Mouse (Mus musculus) heart, embryonic 11.5 days (tissue): ENCODE measurements around the gene Hyou1. TPM values are rescaled to one million over a fixed set of nuclear protein-coding genes. Genes with fewer than 3 reads are reported as not detected.

Experiments used
- ATAC-seq: fragments of 200-750 bp; cut with Nextera tagmentation; replicated peaks from 2 replicates; pipeline ENCODE4 v1.8.0; 2017; ENCODE audit warnings: moderate library complexity; ENCODE audit not compliant: insufficient number of reproducible peaks, low FRiP score, low TSS enrichment
- H3K27ac ChIP-seq: fragments of 300-500 bp; sonication (generic); 2 replicates; pipeline ENCODE4 v1.5.1; 2014; ENCODE audit warnings: mild to moderate bottlenecking, low read depth, low read length
- H3K27me3 ChIP-seq: fragments of 300-500 bp; sonication (generic); 2 replicates; pipeline ENCODE4 v1.6.1; 2014; ENCODE audit warnings: mild to moderate bottlenecking, low read length, mixed read lengths; ENCODE audit not compliant: control insufficient read depth, insufficient read depth
- H3K36me3 ChIP-seq: fragments of 300-500 bp; sonication (generic); 2 replicates; pipeline ENCODE4 v1.6.1; 2014; ENCODE audit warnings: mild to moderate bottlenecking, low read length, moderate library complexity, mixed read lengths; ENCODE audit not compliant: control insufficient read depth, insufficient read depth
- H3K4me1 ChIP-seq: fragments of 300-500 bp; sonication (generic); 2 replicates; pipeline ENCODE4 v1.6.1; 2014; ENCODE audit warnings: low read length; ENCODE audit not compliant: control insufficient read depth, insufficient read depth
- H3K4me2 ChIP-seq: fragments of 300-500 bp; sonication (generic); 2 replicates; pipeline ENCODE4 v1.6.1; 2014; ENCODE audit warnings: mild to moderate bottlenecking, moderate library complexity
- H3K4me3 ChIP-seq: fragments of 300-500 bp; sonication (generic); 2 replicates; pipeline ENCODE4 v1.5.1; 2014; ENCODE audit warnings: low read depth, low read length
- H3K9ac ChIP-seq: fragments of 300-500 bp; sonication (generic); 2 replicates; pipeline ENCODE4 v1.6.1; 2014; ENCODE audit warnings: mild to moderate bottlenecking, low read depth, low read length, moderate library complexity
- H3K9me3 ChIP-seq: fragments of 300-500 bp; sonication (generic); replicated peaks from 2 replicates; pipeline ENCODE4 v1.6.1; 2016; ENCODE audit warnings: low read length; ENCODE audit not compliant: control insufficient read depth
- WGBS: fragments of 180-500 bp; shearing (Covaris S2); extraction: QIAGEN DNeasy Blood & Tissue Kit; methylation state at CpG from one replicate; pipeline ENCODE4 v1.1.7; 2014; ENCODE audit not compliant: insufficient replicate concordance; 5-methylcytosine and 5-hydroxymethylcytosine counted together
- microRNA-seq: library from miRNA; unstranded; fragments of <30 nt; microRNA quantifications from one replicate; pipeline ENCODE4, GENCODE M21; 2016; ENCODE audit warnings: borderline number of aligned reads
- polyA plus RNA-seq: library from polyadenylated mRNA; unstranded; fragments of >200 nt; fragmentation: Nextera tagmentation; extraction: Ambion mirVana; gene quantifications from 2 replicates; pipeline ENCODE4 v1.2.1, GENCODE M21; 2014

Hyou1 gene
- polyA plus RNA-seq, 1 experiment from 2014 or later, result 18.2 TPM

- Histone ChIP-seq H3K4me3 (no peak overlapping the region), H3K36me3 (no peaks in the 10 kb centered on the region), H3K4me2 (no peak overlapping the region), H3K27ac (no peak overlapping the region), H3K9ac (no peak overlapping the region), H3K27me3 (no peaks in the 10 kb centered on the region), H3K4me1 (no peaks in the 10 kb centered on the region), H3K9me3 (no peaks in the 10 kb centered on the region)
- no peak for ATAC-seq
- WGBS, result 38% methylated on average over 5 of the region's 5 CpGs
Measured at GRCm38 (mm10) chr9:44432577-44433185, 53.4 kb downstream of the Hyou1 start.

GRCm38 (mm10) chr9:44435747-44436146 lies 56.5 kb downstream of the Hyou1 start:
- ATAC-seq, result no peak
- Histone ChIP-seq H3K36me3 (no peaks in the 10 kb centered on the region), H3K27ac (no peak overlapping the region), H3K4me1 (no peaks in the 10 kb centered on the region), H3K9me3 (no peaks in the 10 kb centered on the region), H3K4me3 (no peak overlapping the region), H3K9ac (no peak overlapping the region), H3K27me3 (no peaks in the 10 kb centered on the region), H3K4me2 (no peak overlapping the region)
- 73% methylated on average over 6 of the region's 6 CpGs for WGBS

- no peak within 1 kb of the TSS for H3K9ac ChIP-seq
- H3K27ac ChIP-seq, result no peak within 1 kb of the TSS
- 58% methylated on average over 19 of the region's 19 CpGs for WGBS
- H3K4me2 ChIP-seq, result no peak within 1 kb of the TSS; the same call in 1 of the 2 replicates
- H3K27me3 ChIP-seq, result no peaks in the 10 kb centered on the region
- no peaks in the 10 kb centered on the region for H3K9me3 ChIP-seq
- no peaks in the 10 kb centered on the region for H3K36me3 ChIP-seq
- no peaks in the 10 kb centered on the region for H3K4me1 ChIP-seq
- H3K4me3 ChIP-seq, result no peak within 1 kb of the TSS
- no peak for ATAC-seq
Measured at GRCm38 (mm10) chr9:44440961-44441360, 61.7 kb downstream of the Hyou1 start, which contains the start of gene Foxr1. Gene Foxr1 (minus strand): TSS chr9:44441136.

Small RNA genes lying within 50 kb of the gene (microRNA-seq; reads per million reads assigned to microRNA genes)
- gene Gm44335 (0.34 reads per million), gene Mir7085 (0.47 reads per million)

Other genes starting within 250 kb of the Hyou1 start
- 86.2 and 105 TPM in 2 replicates for gene Mcam, start 245.0 kb upstream of the Hyou1 start, polyA plus RNA-seq
- 12.6 and 14.8 TPM in 2 replicates for gene Cbl, start 145.4 kb upstream of the Hyou1 start, polyA plus RNA-seq
- not detected in 2 replicates for gene Ccdc153, start 138.8 kb upstream of the Hyou1 start, polyA plus RNA-seq
- not detected in 2 replicates for gene Pdzd3, start 128.0 kb upstream of the Hyou1 start, polyA plus RNA-seq
- gene Nlrx1, start 110.9 kb upstream of the Hyou1 start, polyA plus RNA-seq, result 3.6 and 4.9 TPM in 2 replicates
- gene Abcg4, start 90.9 kb upstream of the Hyou1 start, polyA plus RNA-seq, result 2.7 and 3.3 TPM in 2 replicates
- gene Hinfp, start 73.8 kb upstream of the Hyou1 start, polyA plus RNA-seq, result 15.3 and 15.9 TPM in 2 replicates
- gene C2cd2l, start 59.2 kb upstream of the Hyou1 start, polyA plus RNA-seq, result 4.7 and 7.1 TPM in 2 replicates
- gene Dpagt1, start 53.5 kb upstream of the Hyou1 start, polyA plus RNA-seq, result 40.2 and 46.3 TPM in 2 replicates
- 199 and 232 TPM in 2 replicates for gene H2afx, start 44.8 kb upstream of the Hyou1 start, polyA plus RNA-seq
- gene Hmbs, start 35.3 kb upstream of the Hyou1 start, polyA plus RNA-seq, result 258 and 291 TPM in 2 replicates
- gene Vps11, start 17.8 kb upstream of the Hyou1 start, polyA plus RNA-seq, result 15.1 and 19.8 TPM in 2 replicates
- gene Slc37a4, start 17.4 kb downstream of the Hyou1 start, polyA plus RNA-seq, result 31.1 and 31.5 TPM in 2 replicates
- gene Rps25, start 27.6 kb downstream of the Hyou1 start, polyA plus RNA-seq, result 1,538 and 1,582 TPM in 2 replicates
- 76.8 and 79.1 TPM in 2 replicates for gene Trappc4, start 28.1 kb downstream of the Hyou1 start, polyA plus RNA-seq
- gene Ccdc84, start 39.1 kb downstream of the Hyou1 start, polyA plus RNA-seq, result 21.8 and 25.4 TPM in 2 replicates
- not detected in 2 replicates for gene Foxr1, start 61.6 kb downstream of the Hyou1 start, polyA plus RNA-seq
- gene Upk2, start 75.5 kb downstream of the Hyou1 start, polyA plus RNA-seq, result 0.14 TPM in 1 of 2 replicates, not detected in the other
- gene Bcl9l, start 103.3 kb downstream of the Hyou1 start, polyA plus RNA-seq, result 8.7 and 9.3 TPM in 2 replicates
- gene Cxcr5, start 182.4 kb downstream of the Hyou1 start, polyA plus RNA-seq, result 0.06 TPM in 1 of 2 replicates, not detected in the other
- gene Ddx6, start 225.4 kb downstream of the Hyou1 start, polyA plus RNA-seq, result 7.7 and 15.0 TPM in 2 replicates